Mouse (Mus musculus) lung, postnatal 0 days (tissue): ENCODE results near the gene Lrrc19. TPM values are rescaled to one million over a fixed set of nuclear protein-coding genes. Genes with fewer than 3 reads are reported as not detected.
"Not testable (repeated sequence)": the region's sequence is repeated elsewhere in the genome, so short reads cannot be mapped to it uniquely, and the experiment has no call there.

Source experiments
- ATAC-seq: fragments of 200-750 bp; cut with Nextera tagmentation; 2 replicates; pipeline ENCODE4 v1.8.0; 2017; ENCODE audit warnings: moderate library complexity
- DNase-seq: peaks from one replicate; pipeline ENCODE4 v3.0.0-alpha.2; 2016; ENCODE audit warnings: low spot score
- H3K27ac ChIP-seq: fragments of 300-500 bp; sonication (generic); 2 replicates; pipeline ENCODE4 v1.5.1; 2014; ENCODE audit warnings: antibody characterized with exemption, mild to moderate bottlenecking, low read length, mixed read lengths
- H3K27me3 ChIP-seq: fragments of 300-500 bp; sonication (generic); replicated peaks from 2 replicates; pipeline ENCODE4 v1.6.1; 2014; ENCODE audit warnings: low read length, mixed read lengths; ENCODE audit not compliant: insufficient read depth
- H3K36me3 ChIP-seq: fragments of 300-500 bp; sonication (generic); 2 replicates; pipeline ENCODE4 v1.6.1; 2014; ENCODE audit warnings: low read length, mixed read lengths; ENCODE audit not compliant: insufficient read depth
- H3K4me1 ChIP-seq: fragments of 300-500 bp; sonication (generic); 2 replicates; pipeline ENCODE4 v1.6.1; 2014; ENCODE audit warnings: antibody characterized with exemption, low read depth, low read length, mixed read lengths; ENCODE audit not compliant: insufficient read depth
- H3K4me2 ChIP-seq: fragments of 300-500 bp; sonication (generic); replicated peaks from 2 replicates; pipeline ENCODE4 v1.6.1; 2014; ENCODE audit warnings: low read depth, mild to moderate bottlenecking, low read length, moderate library complexity, mixed read lengths
- H3K4me3 ChIP-seq: fragments of 300-500 bp; sonication (generic); 2 replicates; pipeline ENCODE4 v1.5.1; 2014; ENCODE audit warnings: low read depth, low read length
- H3K9ac ChIP-seq: fragments of 300-500 bp; sonication (generic); replicated peaks from 2 replicates; pipeline ENCODE4 v1.6.1; 2014; ENCODE audit warnings: low read depth, mild to moderate bottlenecking
- H3K9me3 ChIP-seq: fragments of 300-500 bp; sonication (generic); 2 replicates; pipeline ENCODE4 v1.6.1; 2016; ENCODE audit warnings: low read length, mixed read lengths
- CTCF ChIP-seq: IDR thresholded peaks from 2 replicates; pipeline ENCODE4 v1.5.1; 2016; ENCODE audit warnings: antibody characterized with exemption, mild to moderate bottlenecking
- EP300 ChIP-seq: IDR thresholded peaks from 2 replicates; pipeline ENCODE4 v1.6.1; 2016; ENCODE audit warnings: antibody characterized with exemption, mild to moderate bottlenecking, control low read depth
- WGBS: fragments of 180-500 bp; shearing (Covaris S2); extraction: QIAGEN DNeasy Blood & Tissue Kit; methylation state at CpG from one replicate; pipeline ENCODE4 v1.1.7; 2014; 5-methylcytosine and 5-hydroxymethylcytosine counted together
- polyA plus RNA-seq: library from polyadenylated mRNA; unstranded; fragments of >200 nt; fragmentation: Nextera tagmentation; extraction: Ambion mirVana; gene quantifications from 2 replicates; pipeline ENCODE4 v1.2.1, GENCODE M21; 2015

The Lrrc19 gene
- polyA plus RNA-seq = 0.05 and 0.13 TPM in 2 replicates

GRCm38 (mm10) chr4:94649920-94650319, at the start of gene Lrrc19:
Gene Lrrc19 (minus strand): TSS chr4:94650144.
- no peak for ATAC-seq
- TF ChIP-seq EP300 = no peak
- TF ChIP-seq CTCF = no peak
- Histone ChIP-seq H3K9ac (no peak within 1 kb of the TSS), H3K9me3 (no peaks in the 10 kb centered on the region), H3K4me1 (no peaks in the 10 kb centered on the region), H3K36me3 (no peaks in the 10 kb centered on the region; the same call in 1 of the 2 replicates), H3K4me2 (no peak within 1 kb of the TSS), H3K27ac (no peak within 1 kb of the TSS), H3K27me3 (no peaks in the 10 kb centered on the region), H3K4me3 (no peak within 1 kb of the TSS)
- DNase-seq = no peak
- 83% methylated on average over 3 of the region's 3 CpGs for WGBS

- TF ChIP-seq EP300 = no peak
- TF ChIP-seq CTCF = no peak
- DNase-seq = no peak
- ATAC-seq = no peak
These were observed 46.4 kb upstream of the Lrrc19 start for GRCm38 (mm10) chr4:94696368-94696767.

GRCm38 (mm10) chr4:94692175-94692574, 42.2 kb upstream of the Lrrc19 start:
- Histone ChIP-seq H3K27ac (no peak overlapping the region), H3K27me3 (no peaks in the 10 kb centered on the region), H3K4me2 (no peak overlapping the region), H3K4me3 (no peak overlapping the region), H3K9ac (no peak overlapping the region), H3K36me3 (no peaks in the 10 kb centered on the region), H3K4me1 (no peaks in the 10 kb centered on the region), H3K9me3 (no peaks in the 10 kb centered on the region)
- DNase-seq (no peak), ATAC-seq (no peak)
- 63% methylated on average over 2 of the region's 2 CpGs for WGBS
- TF ChIP-seq CTCF (no peak), EP300 (no peak)

More at GRCm38 (mm10) chr4:94696368-94696767, 46.4 kb upstream of the Lrrc19 start:
- Histone ChIP-seq H3K27me3 (no peaks in the 10 kb centered on the region), H3K9ac (no peak overlapping the region), H3K4me2 (no peak overlapping the region), H3K36me3 (no peaks in the 10 kb centered on the region), H3K4me3 (no peak overlapping the region), H3K9me3 (no peaks in the 10 kb centered on the region), H3K27ac (no peak overlapping the region), H3K4me1 (no peaks in the 10 kb centered on the region)
- WGBS = 48% methylated on average over 3 of the region's 3 CpGs

- no peaks in the 10 kb centered on the region for H3K36me3 ChIP-seq
- H3K4me1 ChIP-seq = no peaks in the 10 kb centered on the region
- no peaks in the 10 kb centered on the region for H3K9me3 ChIP-seq
- no peak overlapping the region for H3K27ac ChIP-seq
- no peaks in the 10 kb centered on the region for H3K27me3 ChIP-seq
- TF ChIP-seq EP300 (peak; percentile 82), CTCF (no peak)
- no peak; the same call in 1 of the 2 replicates for ATAC-seq
- WGBS = 64% methylated on average over 4 of the region's 4 CpGs
- DNase-seq = peak; percentile 33
- no peak overlapping the region for H3K4me2 ChIP-seq
- no peak overlapping the region for H3K4me3 ChIP-seq
- no peak overlapping the region for H3K9ac ChIP-seq
These were observed 41.1 kb upstream of the Lrrc19 start for GRCm38 (mm10) chr4:94691078-94691477.

- not testable (repeated sequence) for H3K9me3 ChIP-seq, H3K36me3 ChIP-seq, H3K4me2 ChIP-seq, DNase-seq, ATAC-seq, H3K27ac ChIP-seq, H3K4me1 ChIP-seq, H3K27me3 ChIP-seq, H3K4me3 ChIP-seq, H3K9ac ChIP-seq
- WGBS = 75% methylated on average over 2 of the region's 2 CpGs
These were observed 39.9 kb upstream of the Lrrc19 start for GRCm38 (mm10) chr4:94689804-94690203.

GRCm38 (mm10) chr4:94683305-94683704, 33.4 kb upstream of the Lrrc19 start:
- no peak overlapping the region for H3K4me2 ChIP-seq
- H3K4me1 ChIP-seq = no peaks in the 10 kb centered on the region
- ATAC-seq (peak; percentile 73), DNase-seq (peak; percentile 54)
- H3K9ac ChIP-seq = no peak overlapping the region
- peak; percentile 91 for TF ChIP-seq EP300
- no peak for TF ChIP-seq CTCF
- no peak overlapping the region for H3K27ac ChIP-seq
- H3K9me3 ChIP-seq = no peaks in the 10 kb centered on the region
- H3K27me3 ChIP-seq = no peaks in the 10 kb centered on the region
- 66% methylated on average over 5 of the region's 5 CpGs for WGBS
- H3K36me3 ChIP-seq = no peaks in the 10 kb centered on the region
- no peak overlapping the region for H3K4me3 ChIP-seq

- Histone ChIP-seq H3K9ac (no peak overlapping the region), H3K9me3 (no peaks in the 10 kb centered on the region), H3K27me3 (no peaks in the 10 kb centered on the region), H3K36me3 (no peaks in the 10 kb centered on the region), H3K4me1 (no peaks in the 10 kb centered on the region), H3K4me2 (no peak overlapping the region), H3K27ac (no peak overlapping the region), H3K4me3 (no peak overlapping the region)
- ATAC-seq (no peak), DNase-seq (no peak)
- 43% methylated on average over 1 of the region's 1 CpGs for WGBS
- TF ChIP-seq CTCF = no peak
- no peak for TF ChIP-seq EP300
These were observed 32.1 kb upstream of the Lrrc19 start for GRCm38 (mm10) chr4:94682029-94682428.
